Comparison of ENCODE assay signal across 22 mouse cellular contexts in the genomic region with DNA sequence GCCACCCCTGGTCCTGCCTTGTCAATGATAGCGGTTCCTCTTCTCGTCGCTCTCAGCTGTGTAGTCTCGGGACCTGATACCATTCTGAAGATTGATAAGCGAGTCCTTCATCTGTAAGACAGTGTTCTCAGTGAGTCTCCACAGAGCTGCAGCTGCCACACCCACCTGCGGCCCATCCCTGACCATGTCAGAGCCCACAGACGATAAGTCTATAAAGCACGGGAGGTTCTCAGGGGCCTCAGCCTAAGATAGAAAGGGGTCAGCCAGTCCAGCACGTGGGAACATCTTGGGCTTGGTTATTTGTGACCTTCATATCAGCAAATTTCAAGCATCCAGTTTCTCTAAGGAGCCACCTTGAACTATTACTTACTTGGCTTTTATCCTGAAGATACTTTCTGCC. TPM values are rescaled to one million over a fixed set of nuclear protein-coding genes. Genes with fewer than 3 reads are reported as not detected.
DNase-seq lines count a peak whose midpoint lies in the region; ATAC-seq and TF ChIP-seq lines count a peak whose summit lies in the region.
"Had no signal": no experiment of that assay in that cellular context is flagged by ENCODE, and none has a peak within 500 bp of the region (broad histone marks: within the 10 kb centered on the region; RNA-seq: fewer than 3 reads in every experiment).

No protein-coding gene starts in this region.

- WGBS in intestine, postnatal 0 days = 76% methylated on average over 9 of the region's 9 CpGs
- 81% methylated on average over 9 of the region's 9 CpGs for WGBS in intestine, embryonic 16.5 days

- H3K9me3 ChIP-seq in intestine, postnatal 0 days (ENCODE audit: control insufficient read depth) = no peaks in the 10 kb centered on the region
- H3K9me3 ChIP-seq in intestine, embryonic 16.5 days (ENCODE audit: control insufficient read depth, low read length) = no peaks in the 10 kb centered on the region
- H3K9me3 ChIP-seq: embryonic facial prominence, embryonic 10.5 days; embryonic facial prominence, embryonic 12.5 days; forebrain, embryonic 13.5 days; forebrain, embryonic 15.5 days had no signal

- H3K4me2 ChIP-seq in intestine, postnatal 0 days (replicated peaks; ENCODE audit: low read depth) = no peak overlapping the region
- no peak overlapping the region for H3K4me2 ChIP-seq in intestine, embryonic 16.5 days (ENCODE audit: low read depth, low read length)
- H3K4me2 ChIP-seq: embryonic facial prominence, embryonic 12.5 days; forebrain, embryonic 13.5 days; forebrain, embryonic 15.5 days had no signal

- TF ChIP-seq CTCF in intestine, postnatal 0 days (IDR thresholded peaks at IDR 0.05; ENCODE audit: low read depth) = no peak

- H3K4me1 ChIP-seq in intestine, postnatal 0 days (replicated peaks; ENCODE audit: control insufficient read depth, insufficient read depth, low read length) = no peaks in the 10 kb centered on the region
- no peaks in the 10 kb centered on the region for H3K4me1 ChIP-seq in intestine, embryonic 16.5 days (ENCODE audit: control insufficient read depth, insufficient read depth, low read length)
- H3K4me1 ChIP-seq in brown adipose tissue, adult 24 weeks (ENCODE audit: control insufficient read depth, insufficient read depth, insufficient read length, low read length) = peaks cover 9% of the 10 kb centered on the region
- H3K4me1 ChIP-seq: embryonic facial prominence, embryonic 10.5 days; embryonic facial prominence, embryonic 12.5 days; forebrain, embryonic 13.5 days; forebrain, embryonic 15.5 days had no signal

- no peak overlapping the region for H3K27ac ChIP-seq in intestine, postnatal 0 days (ENCODE audit: low read depth, low read length)
- no peak overlapping the region for H3K27ac ChIP-seq in intestine, embryonic 16.5 days (ENCODE audit: low read length)
- peak overlapping the region; percentile 87 for H3K27ac ChIP-seq in brown adipose tissue, adult 24 weeks (replicated peaks; ENCODE audit: low read depth, low read length)
- H3K27ac ChIP-seq: embryonic facial prominence, embryonic 10.5 days; embryonic facial prominence, embryonic 12.5 days; forebrain, embryonic 13.5 days; forebrain, embryonic 15.5 days had no signal

- no peaks in the 10 kb centered on the region for H3K27me3 ChIP-seq in intestine, postnatal 0 days (replicated peaks; ENCODE audit: control insufficient read depth, insufficient read depth, low read length)
- no peaks in the 10 kb centered on the region for H3K27me3 ChIP-seq in intestine, embryonic 16.5 days (replicated peaks; ENCODE audit: control insufficient read depth, insufficient read depth, low read length)
- H3K27me3 ChIP-seq: embryonic facial prominence, embryonic 12.5 days; forebrain, embryonic 13.5 days; forebrain, embryonic 15.5 days had no signal

- DNase-seq in adrenal gland, adult 2 months = peak; percentile 42
- no peak for DNase-seq in adrenal gland, adult 18-20 months (ENCODE audit: low spot score in 2 of 2)
- peak; percentile 54 for DNase-seq in ovary, postnatal 36 days (ENCODE audit: low spot score)
- no peak for DNase-seq in ovary, postnatal 14 days (ENCODE audit: low spot score)
- DNase-seq in urinary bladder, postnatal 4 days (ENCODE audit: low spot score in 2 of 2) = no peak
- DNase-seq: adrenal gland, adult 8-10 months; adrenal gland, postnatal 14 days; cerebellum, adult 11-12 months; cerebellum, adult 2 months; cerebellum, adult 9-10 months; cerebellum, postnatal 10 days; cerebellum, postnatal 25 days; forebrain, postnatal 0 days had no signal

- ATAC-seq in intestine, postnatal 0 days = 0 out of 2 replicates have a peak, but pooled peaks have one; percentile 27
- ATAC-seq in intestine, embryonic 16.5 days = no peak
- ATAC-seq: forebrain, embryonic 13.5 days; forebrain, embryonic 15.5 days; forebrain, postnatal 0 days had no signal

- no peak overlapping the region for H3K4me3 ChIP-seq in intestine, postnatal 0 days (ENCODE audit: low read depth, low read length)
- H3K4me3 ChIP-seq in intestine, embryonic 16.5 days (ENCODE audit: low read length) = no peak overlapping the region
- H3K4me3 ChIP-seq in brown adipose tissue, adult 24 weeks (ENCODE audit: insufficient read depth, low read depth, low read length) = no peak overlapping the region
- H3K4me3 ChIP-seq: embryonic facial prominence, embryonic 10.5 days; embryonic facial prominence, embryonic 12.5 days; forebrain, embryonic 13.5 days; forebrain, embryonic 15.5 days had no signal

- no peak overlapping the region for H3K9ac ChIP-seq in intestine, postnatal 0 days (ENCODE audit: low read depth, low read length)
- H3K9ac ChIP-seq in intestine, embryonic 16.5 days (ENCODE audit: low read depth, low read length) = no peak overlapping the region
- H3K9ac ChIP-seq: embryonic facial prominence, embryonic 12.5 days; forebrain, embryonic 13.5 days; forebrain, embryonic 15.5 days; forebrain, postnatal 0 days had no signal

- H3K36me3 ChIP-seq in intestine, postnatal 0 days (ENCODE audit: control insufficient read depth, insufficient read depth) = peaks cover 61% of the 10 kb centered on the region
- no peaks in the 10 kb centered on the region for H3K36me3 ChIP-seq in intestine, embryonic 16.5 days (ENCODE audit: control insufficient read depth, insufficient read depth, low read length)

RNA-seq across cellular contexts. Expression of gene Scn3b, which starts 29.0 kb away (rescaled TPM):
- total RNA-seq in adrenal gland, adult 2 months (2021) = 1 to 10 TPM; 5.2 to 8.3 TPM
- 0.88 and 0.90 TPM in 2 replicates for polyA plus RNA-seq in adrenal gland, adult 2 months (2012; rRNA removed)
- total RNA-seq in adrenal gland, adult 18-20 months (2021) = 1 to 10 TPM; 5.1 to 6.7 TPM
- 1.8 and 2.4 TPM in 2 replicates for polyA plus RNA-seq in intestine, postnatal 0 days (2015; fragmentation: Nextera tagmentation; extraction: Ambion mirVana)
- polyA plus RNA-seq in intestine, embryonic 16.5 days (2015; fragmentation: Nextera tagmentation; extraction: Ambion mirVana) = 4.0 and 4.4 TPM in 2 replicates
- 0.38 TPM in 1 of 2 replicates, not detected in the other for polyA plus RNA-seq in brown adipose tissue, adult 24 weeks (2012; ENCODE audit: insufficient read depth, insufficient read length, missing spikeins)
- total RNA-seq: MEL had no signal
- polyA plus RNA-seq: C2C12 had no signal

Comparison
In these comparisons a context has a peak if more than half of its experiments do, and no peak if none do; other contexts are left out.
1. DNase-seq: peak in adrenal gland, adult 2 months (single experiment) and ovary, postnatal 36 days (single experiment); none in adrenal gland, adult 18-20 months (0 of 2), ovary, postnatal 14 days (single experiment) and urinary bladder, postnatal 4 days (0 of 2).